Mouse (Mus musculus) hindbrain, embryonic 15.5 days (tissue): ENCODE data around the gene Ptprs. TPM values are rescaled to one million over a fixed set of nuclear protein-coding genes. Genes with fewer than 3 reads are reported as not detected.

Experiments used
- ATAC-seq: fragments of 200-750 bp; cut with Nextera tagmentation; 2 replicates; pipeline ENCODE4 v1.8.0; 2017; ENCODE audit warnings: low read depth, moderate number of reproducible peaks, moderate TSS enrichment; ENCODE audit not compliant: low FRiP score
- H3K27ac ChIP-seq: fragments of 300-500 bp; sonication (generic); replicated peaks from 2 replicates; pipeline ENCODE4 v1.5.1; 2015; ENCODE audit warnings: mild to moderate bottlenecking, inconsistent platforms
- H3K27me3 ChIP-seq: fragments of 300-500 bp; sonication (generic); 2 replicates; pipeline ENCODE4 v1.6.1; 2015; ENCODE audit warnings: control low read depth, inconsistent platforms
- H3K36me3 ChIP-seq: fragments of 300-500 bp; sonication (generic); 2 replicates; pipeline ENCODE4 v1.6.1; 2015; ENCODE audit warnings: control low read depth, inconsistent platforms
- H3K4me1 ChIP-seq: fragments of 300-500 bp; sonication (generic); replicated peaks from 2 replicates; pipeline ENCODE4 v1.6.1; 2015; ENCODE audit warnings: control low read depth, inconsistent platforms
- H3K4me2 ChIP-seq: fragments of 300-500 bp; sonication (generic); 2 replicates; pipeline ENCODE4 v1.6.1; 2015; ENCODE audit warnings: moderate library complexity, mild to moderate bottlenecking, inconsistent platforms
- H3K4me3 ChIP-seq: fragments of 300-500 bp; sonication (generic); 2 replicates; pipeline ENCODE4 v1.5.1; 2015; ENCODE audit warnings: mild to moderate bottlenecking, inconsistent platforms
- H3K9ac ChIP-seq: fragments of 300-500 bp; sonication (generic); 2 replicates; pipeline ENCODE4 v1.6.1; 2015; ENCODE audit warnings: inconsistent platforms
- H3K9me3 ChIP-seq: fragments of 300-500 bp; sonication (generic); 2 replicates; pipeline ENCODE4 v1.6.1; 2016; ENCODE audit warnings: control low read depth, inconsistent platforms
- WGBS: fragments of 180-500 bp; shearing (Covaris S2); methylation state at CpG from one replicate; pipeline ENCODE4 v1.1.7; 2015; 5-methylcytosine and 5-hydroxymethylcytosine counted together
- polyA plus RNA-seq: library from polyadenylated mRNA; unstranded; fragments of >200 nt; fragmentation: Nextera tagmentation; extraction: Ambion mirVana; gene quantifications from 2 replicates; pipeline ENCODE4 v1.2.1, GENCODE M21; 2015

Ptprs gene
- polyA plus RNA-seq, 1 experiment from 2014 or later, result 302 TPM

DNA sequence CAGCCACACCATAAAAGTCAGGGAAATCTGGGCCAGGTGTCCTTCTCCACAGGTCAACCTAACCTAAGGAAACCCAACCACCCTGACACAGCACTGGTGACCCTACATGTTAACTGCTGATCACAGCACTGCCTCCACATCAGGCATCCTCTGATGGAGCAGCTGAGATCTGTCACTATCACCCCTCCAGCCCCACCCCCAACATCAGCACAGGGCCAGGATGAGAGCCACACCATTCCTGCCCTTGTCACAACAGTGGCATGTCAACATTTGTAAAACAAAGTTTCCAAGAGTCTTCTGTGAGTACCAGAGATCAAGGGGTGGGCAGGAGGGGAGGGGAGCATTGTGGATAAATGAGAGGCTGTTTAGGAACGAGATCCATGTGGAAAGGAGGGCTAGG, 12.8 kb downstream of the Ptprs start:
- H3K4me3 ChIP-seq, result no peak overlapping the region; the same call in 1 of the 2 replicates
- peak overlapping the region; percentile 44; the same call in 1 of the 2 replicates for H3K9ac ChIP-seq
- H3K9me3 ChIP-seq, result no peaks in the 10 kb centered on the region
- no peak for ATAC-seq
- H3K27me3 ChIP-seq, result no peaks in the 10 kb centered on the region
- H3K4me1 ChIP-seq, result peaks cover 93% of the 10 kb centered on the region
- peak overlapping the region; percentile 77 for H3K4me2 ChIP-seq
- WGBS, result 34% methylated on average over 1 of the region's 1 CpGs
- peak overlapping the region; percentile 81 for H3K27ac ChIP-seq
- H3K36me3 ChIP-seq, result no peaks in the 10 kb centered on the region

DNA sequence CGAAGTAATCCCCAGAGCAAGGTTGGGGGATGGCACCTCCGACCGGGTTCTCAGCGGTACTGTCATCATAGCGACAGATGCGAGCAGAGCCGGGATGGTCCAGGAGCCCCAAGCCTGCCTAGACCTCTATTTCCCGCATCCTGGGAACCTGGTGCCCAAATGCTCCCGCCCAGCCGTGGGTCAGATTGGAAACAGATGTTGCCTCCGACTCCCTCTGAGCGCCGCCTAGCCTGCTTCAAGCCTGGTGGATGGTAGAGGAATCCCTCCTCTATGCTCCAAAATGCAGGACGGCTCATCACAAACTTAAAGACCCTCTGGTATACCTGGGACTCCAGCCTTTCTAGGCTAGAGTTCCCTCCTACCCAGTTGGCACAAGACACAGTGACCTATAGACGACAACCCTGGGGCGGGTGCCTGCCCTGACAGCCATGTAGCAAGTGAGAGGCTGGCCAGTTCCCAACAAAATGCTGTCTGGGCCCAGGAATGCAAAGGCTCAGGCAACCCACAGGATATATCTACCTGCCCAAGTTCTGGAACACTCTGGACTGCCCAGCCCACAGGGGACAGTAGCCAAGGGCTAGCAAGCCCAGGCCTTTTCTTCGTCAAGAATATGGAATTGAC, 13.3 kb downstream of the Ptprs start:
- no peak for ATAC-seq
- H3K4me1 ChIP-seq, result peaks cover 89% of the 10 kb centered on the region
- 2% methylated on average over 17 of the region's 17 CpGs for WGBS

GRCm38 (mm10) chr17:56461771-56462743, 14.2 kb downstream of the Ptprs start:
- Histone ChIP-seq H3K9ac (peak overlapping the region; percentile 44), H3K36me3 (peaks cover 8% of the 10 kb centered on the region), H3K9me3 (no peaks in the 10 kb centered on the region), H3K4me2 (peak overlapping the region; percentile 77), H3K4me1 (peaks cover 83% of the 10 kb centered on the region), H3K4me3 (peak overlapping the region; percentile 45), H3K27me3 (no peaks in the 10 kb centered on the region), H3K27ac (peak overlapping the region; percentile 81)
- under 1% methylated on average over 77 of the region's 77 CpGs for WGBS
- ATAC-seq, result peak; percentile 92

More for the DNA sequence above, 13.3 kb downstream of the Ptprs start:
- H3K27me3 ChIP-seq, result no peaks in the 10 kb centered on the region
- H3K4me2 ChIP-seq, result peak overlapping the region; percentile 77
- H3K9me3 ChIP-seq, result no peaks in the 10 kb centered on the region
- peak overlapping the region; percentile 81 for H3K27ac ChIP-seq
- H3K36me3 ChIP-seq, result no peaks in the 10 kb centered on the region
- peak overlapping the region; percentile 45 for H3K4me3 ChIP-seq
- peak overlapping the region; percentile 44 for H3K9ac ChIP-seq

DNA sequence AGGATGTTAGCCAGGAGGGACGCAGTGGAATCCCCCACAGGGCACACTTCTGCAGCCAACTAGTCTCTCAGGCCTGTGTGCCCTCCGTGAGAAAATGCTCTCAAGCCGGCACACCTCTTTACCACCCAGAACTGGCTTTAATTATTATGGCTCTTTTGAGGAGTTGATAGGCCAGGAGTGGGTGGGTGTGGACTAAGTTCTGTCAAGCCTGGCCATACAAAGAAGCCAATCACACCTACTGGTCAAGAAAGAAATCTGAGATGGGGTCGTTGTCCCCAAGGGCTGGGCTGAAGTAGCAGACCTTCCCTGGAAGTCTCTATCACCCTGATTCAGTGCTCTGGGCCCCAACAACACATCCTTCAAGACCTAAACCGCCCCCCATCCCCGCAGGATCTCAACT, 15.4 kb downstream of the Ptprs start:
- H3K9me3 ChIP-seq, result no peaks in the 10 kb centered on the region
- H3K4me1 ChIP-seq, result peaks cover 76% of the 10 kb centered on the region
- peak overlapping the region; percentile 45 for H3K4me3 ChIP-seq
- peak overlapping the region; percentile 77 for H3K4me2 ChIP-seq
- no peak for ATAC-seq
- H3K27ac ChIP-seq, result peak overlapping the region; percentile 81; the same call in 1 of the 2 replicates
- H3K27me3 ChIP-seq, result no peaks in the 10 kb centered on the region
- 29% methylated on average over 6 of the region's 6 CpGs for WGBS
- H3K36me3 ChIP-seq, result peaks cover 13% of the 10 kb centered on the region
- peak overlapping the region; percentile 44 for H3K9ac ChIP-seq

DNA sequence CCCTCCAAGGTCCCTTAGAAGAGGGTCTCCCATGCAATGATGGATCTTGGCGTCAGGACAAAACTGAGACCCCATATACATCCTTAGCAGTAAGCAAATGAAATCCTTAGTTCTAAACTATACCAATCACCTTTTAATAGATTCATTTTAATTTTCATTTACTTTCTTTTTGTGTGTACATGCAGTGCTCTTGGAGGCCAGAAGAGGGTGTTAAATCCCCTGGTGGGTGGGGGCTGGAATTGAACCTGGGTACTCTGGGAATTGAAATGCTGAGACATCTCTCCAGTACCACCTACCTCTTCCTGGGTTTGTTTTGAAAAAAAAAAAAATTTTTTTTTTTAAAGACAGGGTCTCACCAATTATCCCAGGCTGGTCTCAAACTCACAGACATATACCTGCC, 18.8 kb downstream of the Ptprs start:
- Histone ChIP-seq H3K4me1 (peaks cover 45% of the 10 kb centered on the region), H3K4me3 (no peak overlapping the region), H3K27ac (no peak overlapping the region), H3K9ac (no peak overlapping the region), H3K36me3 (peaks cover 39% of the 10 kb centered on the region), H3K4me2 (no peak overlapping the region), H3K27me3 (no peaks in the 10 kb centered on the region), H3K9me3 (no peaks in the 10 kb centered on the region)
- no peak for ATAC-seq
- WGBS, result 100% methylated on average over 1 of the region's 1 CpGs

DNA sequence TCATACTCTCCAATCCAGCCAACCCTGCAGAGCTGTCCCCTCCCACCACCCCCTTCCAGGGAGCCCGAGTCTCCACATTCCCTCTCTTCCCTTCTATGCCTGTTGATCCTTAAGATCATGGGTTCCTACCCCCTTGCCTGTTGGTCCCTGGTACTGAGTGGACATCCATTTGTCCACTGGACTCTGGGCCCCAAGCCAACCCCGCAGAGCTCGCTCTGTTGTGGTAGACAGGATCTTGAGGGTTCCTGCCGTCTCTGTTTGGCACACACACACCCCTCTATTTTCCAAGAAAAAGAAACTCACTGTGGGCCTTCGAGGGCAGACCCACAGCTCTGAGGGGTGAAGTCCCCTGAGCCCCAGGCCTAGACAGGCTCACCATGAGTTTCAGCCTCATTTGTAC, 19.9 kb downstream of the Ptprs start:
- H3K9me3 ChIP-seq, result no peaks in the 10 kb centered on the region
- no peak for ATAC-seq
- peaks cover 50% of the 10 kb centered on the region for H3K36me3 ChIP-seq

DNA sequence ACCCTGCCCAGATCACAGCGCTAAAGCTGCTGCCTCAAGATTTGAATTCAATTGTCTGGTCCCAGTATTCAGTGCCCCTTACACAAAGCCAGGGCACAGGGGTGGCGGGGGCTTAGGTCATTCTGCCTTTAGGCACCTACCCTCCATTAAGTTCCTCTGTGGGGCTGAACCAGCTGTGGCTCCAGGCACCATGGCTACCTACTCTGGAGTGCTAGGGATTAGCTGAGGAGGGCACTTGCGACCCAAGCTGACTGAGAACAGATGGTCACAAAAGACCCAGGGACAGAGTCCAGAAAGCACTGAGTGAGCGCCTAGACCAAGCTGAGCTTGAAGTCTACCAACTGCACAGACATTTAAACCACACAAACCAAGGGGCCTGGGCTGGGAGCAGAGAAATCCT, 22.6 kb downstream of the Ptprs start:
- H3K4me3 ChIP-seq, result no peak overlapping the region
- WGBS, result 50% methylated on average over 4 of the region's 4 CpGs
- ATAC-seq, result no peak
- H3K4me2 ChIP-seq, result no peak overlapping the region
- peaks cover 75% of the 10 kb centered on the region for H3K36me3 ChIP-seq
- no peaks in the 10 kb centered on the region for H3K9me3 ChIP-seq
- 0 out of 2 replicates have a peak, but pooled peaks cover 9% of the 10 kb centered on the region for H3K4me1 ChIP-seq
- no peaks in the 10 kb centered on the region for H3K27me3 ChIP-seq
- no peak overlapping the region for H3K27ac ChIP-seq
- no peak overlapping the region for H3K9ac ChIP-seq

More for the DNA sequence above, 19.9 kb downstream of the Ptprs start:
- Histone ChIP-seq H3K27me3 (no peaks in the 10 kb centered on the region), H3K4me1 (peaks cover 34% of the 10 kb centered on the region), H3K9ac (no peak overlapping the region), H3K27ac (no peak overlapping the region), H3K4me3 (no peak overlapping the region), H3K4me2 (no peak overlapping the region)
- WGBS, result 67% methylated on average over 5 of the region's 5 CpGs

DNA sequence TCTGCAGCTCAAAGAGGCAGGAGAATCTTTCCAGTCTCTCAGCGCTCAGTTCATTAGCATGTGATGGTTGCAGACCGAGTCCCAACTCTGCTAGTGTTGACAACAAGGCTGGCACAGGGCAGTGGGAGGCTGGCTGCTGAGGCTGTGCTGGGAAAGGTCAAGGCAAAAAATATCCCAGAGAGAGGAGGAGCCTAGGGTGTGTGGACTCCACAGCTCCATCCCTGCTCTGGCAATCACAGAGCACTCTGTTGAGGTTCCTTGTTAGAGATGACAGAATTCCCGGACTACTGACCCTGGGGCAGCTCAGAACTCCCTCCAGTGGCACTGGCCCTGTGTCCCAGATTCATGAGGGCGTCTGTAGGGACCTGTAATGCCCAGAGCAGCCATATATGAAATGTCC, 23.0 kb downstream of the Ptprs start:
- ATAC-seq, result no peak
- Histone ChIP-seq H3K27ac (no peak overlapping the region), H3K4me2 (no peak overlapping the region), H3K36me3 (peaks cover 80% of the 10 kb centered on the region), H3K27me3 (no peaks in the 10 kb centered on the region), H3K9me3 (no peaks in the 10 kb centered on the region), H3K4me3 (no peak overlapping the region), H3K4me1 (0 out of 2 replicates have a peak, but pooled peaks cover 6% of the 10 kb centered on the region), H3K9ac (no peak overlapping the region)
- 64% methylated on average over 4 of the region's 4 CpGs for WGBS

GRCm38 (mm10) chr17:56447716-56448115, 28.6 kb downstream of the Ptprs start:
- Histone ChIP-seq H3K36me3 (peaks cover 74% of the 10 kb centered on the region), H3K9ac (no peak overlapping the region), H3K27ac (no peak overlapping the region), H3K4me2 (no peak overlapping the region), H3K9me3 (no peaks in the 10 kb centered on the region), H3K27me3 (no peaks in the 10 kb centered on the region), H3K4me1 (peaks cover 16% of the 10 kb centered on the region), H3K4me3 (no peak overlapping the region)
- 88% methylated on average over 2 of the region's 2 CpGs for WGBS
- ATAC-seq, result no peak

GRCm38 (mm10) chr17:56445397-56445796, 30.9 kb downstream of the Ptprs start:
- Histone ChIP-seq H3K27ac (no peak overlapping the region), H3K9me3 (no peaks in the 10 kb centered on the region), H3K9ac (no peak overlapping the region), H3K27me3 (no peaks in the 10 kb centered on the region), H3K4me3 (no peak overlapping the region), H3K36me3 (peaks cover 51% of the 10 kb centered on the region), H3K4me2 (no peak overlapping the region), H3K4me1 (peaks cover 38% of the 10 kb centered on the region)
- peak; percentile 39; the same call in 1 of the 2 replicates for ATAC-seq
- 29% methylated on average over 14 of the region's 14 CpGs for WGBS

GRCm38 (mm10) chr17:56444771-56445170, 31.5 kb downstream of the Ptprs start:
- H3K36me3 ChIP-seq, result peaks cover 44% of the 10 kb centered on the region
- H3K27me3 ChIP-seq, result no peaks in the 10 kb centered on the region
- no peaks in the 10 kb centered on the region for H3K9me3 ChIP-seq
- WGBS, result 97% methylated on average over 3 of the region's 3 CpGs
- ATAC-seq, result 0 out of 2 replicates have a peak, but pooled peaks have one; percentile 7
- H3K27ac ChIP-seq, result 0 out of 2 replicates have a peak overlapping the region, but pooled peaks have one; percentile 14
- H3K4me1 ChIP-seq, result peaks cover 44% of the 10 kb centered on the region
- H3K4me3 ChIP-seq, result no peak overlapping the region
- no peak overlapping the region for H3K4me2 ChIP-seq
- no peak overlapping the region for H3K9ac ChIP-seq

- Histone ChIP-seq H3K27ac (peak overlapping the region; percentile 26; the same call in 1 of the 2 replicates), H3K4me1 (peaks cover 50% of the 10 kb centered on the region), H3K9ac (no peak overlapping the region), H3K36me3 (peaks cover 31% of the 10 kb centered on the region), H3K4me2 (no peak overlapping the region), H3K9me3 (no peaks in the 10 kb centered on the region), H3K27me3 (no peaks in the 10 kb centered on the region), H3K4me3 (no peak overlapping the region)
- ATAC-seq, result no peak
- WGBS, result 83% methylated on average over 5 of the region's 5 CpGs
Measured at GRCm38 (mm10) chr17:56443341-56443795, 32.9 kb downstream of the Ptprs start.
